Mouse (Mus musculus) left cerebral cortex, adult 18-20 months (tissue): ENCODE measurements around the gene Surf6. TPM values are rescaled to one million over a fixed set of nuclear protein-coding genes. Genes with fewer than 3 reads are reported as not detected.
"Not testable (repeated sequence)": the region's sequence is repeated elsewhere in the genome, so short reads cannot be mapped to it uniquely, and the experiment has no call there.

Source experiments
- DNase-seq, 2 experiments: peaks; one replicate each; pipeline ENCODE4 v3.0.0; 2021 to 2022; ENCODE audit warnings: low spot score in 2 of 2, mixed read lengths in 1 of 2
- total RNA-seq, 2 experiments: library from RNA; stranded (reverse); gene quantifications; 2 replicates each; pipeline ENCODE4 v1.2.3; 2021

Gene Surf6
- total RNA-seq, 2 experiments from 2014 or later, result 27.1 to 29.1 TPM

- no peak for DNase-seq
Measured at GRCm38 (mm10) chr2:26914148-26914941, 11.7 kb upstream of the Surf6 start.

GRCm38 (mm10) chr2:26913416-26914147 lies 10.9 kb upstream of the Surf6 start:
- no peak for DNase-seq

- no peak for DNase-seq
Measured at GRCm38 (mm10) chr2:26912253-26912770, 9.6 kb upstream of the Surf6 start.

- peak; percentile 39 to 51 for DNase-seq
Measured at GRCm38 (mm10) chr2:26910994-26911765, 8.5 kb upstream of the Surf6 start.

GRCm38 (mm10) chr2:26910124-26910993 lies 7.7 kb upstream of the Surf6 start, which contains the start of the genes Med22 and Rpl7a:
Med22 (minus strand) TSS chr2:26910677.
Rpl7a (plus strand) TSS chr2:26910764.
- DNase-seq, result peak; percentile 100

GRCm38 (mm10) chr2:26909387-26909784 lies 6.7 kb upstream of the Surf6 start:
- DNase-seq, result no peak

- DNase-seq, result no peak
Measured at GRCm38 (mm10) chr2:26908710-26909386, 6.2 kb upstream of the Surf6 start.

GRCm38 (mm10) chr2:26907109-26907508 lies 4.4 kb upstream of the Surf6 start:
- no peak for DNase-seq

GRCm38 (mm10) chr2:26906431-26906830 lies 3.8 kb upstream of the Surf6 start:
- DNase-seq, result no peak

GRCm38 (mm10) chr2:26905936-26906335 lies 3.3 kb upstream of the Surf6 start:
- no peak for DNase-seq

- DNase-seq, result no peak
Measured at GRCm38 (mm10) chr2:26903311-26903710, 632 bp upstream of the Surf6 start.

- DNase-seq, result no peak
Measured at GRCm38 (mm10) chr2:26901834-26902400, 762 bp downstream of the Surf6 start.

- DNase-seq, result no peak
Measured at GRCm38 (mm10) chr2:26900731-26901130, 1.9 kb downstream of the Surf6 start.

- DNase-seq, result no peak
Measured at GRCm38 (mm10) chr2:26895898-26896297, 6.8 kb downstream of the Surf6 start.

GRCm38 (mm10) chr2:26886170-26886569 lies 16.5 kb downstream of the Surf6 start:
- not testable (repeated sequence) for DNase-seq

GRCm38 (mm10) chr2:26885541-26885940 lies 17.1 kb downstream of the Surf6 start:
- DNase-seq, result not testable (repeated sequence)

GRCm38 (mm10) chr2:26878571-26878970 lies 24.1 kb downstream of the Surf6 start:
- no peak for DNase-seq

GRCm38 (mm10) chr2:26870666-26871065 lies 32.0 kb downstream of the Surf6 start:
- no peak for DNase-seq

GRCm38 (mm10) chr2:26864879-26865278 lies 37.8 kb downstream of the Surf6 start, which contains the start of gene Abo:
Abo (minus strand) TSS chr2:26864979.
- DNase-seq, result no peak
